Mouse (Mus musculus) stomach, embryonic 14.5 days (tissue): Measurements from ENCODE around the gene Tmem184c. TPM values are rescaled to one million over a fixed set of nuclear protein-coding genes. Genes with fewer than 3 reads are reported as not detected.
A peak's percentile ranks its signal among the peaks of the same experiment; 100 is the strongest.

Source experiments
- ATAC-seq: fragments of 200-750 bp; cut with Nextera tagmentation; 2 replicates; pipeline ENCODE4 v1.8.0; 2017; ENCODE audit warnings: low read depth, moderate TSS enrichment; ENCODE audit not compliant: insufficient number of reproducible peaks, insufficient read depth, low FRiP score
- H3K27ac ChIP-seq: fragments of 300-500 bp; sonication (generic); 2 replicates; pipeline ENCODE4 v1.5.1; 2014; ENCODE audit warnings: mild to moderate bottlenecking, low read length, moderate library complexity, mixed read lengths
- H3K27me3 ChIP-seq: fragments of 300-500 bp; sonication (generic); 2 replicates; pipeline ENCODE4 v1.6.1; 2014; ENCODE audit warnings: low read length, control low read depth, mixed read lengths; ENCODE audit not compliant: control insufficient read depth, insufficient read depth
- H3K36me3 ChIP-seq: fragments of 300-500 bp; sonication (generic); 2 replicates; pipeline ENCODE4 v1.6.1; 2014; ENCODE audit warnings: mild to moderate bottlenecking, control low read depth, low read length, moderate library complexity, mixed read lengths; ENCODE audit not compliant: control insufficient read depth, insufficient read depth
- H3K4me1 ChIP-seq: fragments of 300-500 bp; sonication (generic); 2 replicates; pipeline ENCODE4 v1.6.1; 2014; ENCODE audit warnings: low read length, control low read depth, mixed read lengths; ENCODE audit not compliant: control insufficient read depth, insufficient read depth
- H3K4me2 ChIP-seq: fragments of 300-500 bp; sonication (generic); replicated peaks from 2 replicates; pipeline ENCODE4 v1.6.1; 2014; ENCODE audit warnings: low read depth, low read length, control low read depth
- H3K4me3 ChIP-seq: fragments of 300-500 bp; sonication (generic); 2 replicates; pipeline ENCODE4 v1.5.1; 2014; ENCODE audit warnings: low read depth, low read length, control low read depth
- H3K9ac ChIP-seq: fragments of 300-500 bp; sonication (generic); replicated peaks from 2 replicates; pipeline ENCODE4 v1.6.1; 2014; ENCODE audit warnings: low read depth, mild to moderate bottlenecking, control low read depth, low read length, moderate library complexity, mixed read lengths
- H3K9me3 ChIP-seq: fragments of 300-500 bp; sonication (generic); 2 replicates; pipeline ENCODE4 v1.6.1; 2016; ENCODE audit warnings: low read depth, low read length, control low read depth; ENCODE audit not compliant: control insufficient read depth
- WGBS: fragments of 180-500 bp; shearing (Covaris S2); extraction: QIAGEN DNeasy Blood & Tissue Kit; methylation state at CpG from one replicate; pipeline ENCODE4 v1.1.7; 2014; 5-methylcytosine and 5-hydroxymethylcytosine counted together
- polyA plus RNA-seq: library from polyadenylated mRNA; unstranded; fragments of >200 nt; fragmentation: Nextera tagmentation; extraction: Ambion mirVana; gene quantifications from 2 replicates; pipeline ENCODE4 v1.2.1, GENCODE M21; 2014

Gene Tmem184c
- 35.7 and 42.0 TPM in 2 replicates for polyA plus RNA-seq

- ATAC-seq = peak; percentile 95
- WGBS = under 1% methylated on average over 36 of the region's 36 CpGs
- H3K27ac ChIP-seq = peak within 1 kb of the TSS; percentile 64
Observed at GRCm38 (mm10) chr8:77610374-77610969, at the start of gene Tmem184c. TSS of gene Tmem184c (minus strand) at chr8:77610698.

DNA sequence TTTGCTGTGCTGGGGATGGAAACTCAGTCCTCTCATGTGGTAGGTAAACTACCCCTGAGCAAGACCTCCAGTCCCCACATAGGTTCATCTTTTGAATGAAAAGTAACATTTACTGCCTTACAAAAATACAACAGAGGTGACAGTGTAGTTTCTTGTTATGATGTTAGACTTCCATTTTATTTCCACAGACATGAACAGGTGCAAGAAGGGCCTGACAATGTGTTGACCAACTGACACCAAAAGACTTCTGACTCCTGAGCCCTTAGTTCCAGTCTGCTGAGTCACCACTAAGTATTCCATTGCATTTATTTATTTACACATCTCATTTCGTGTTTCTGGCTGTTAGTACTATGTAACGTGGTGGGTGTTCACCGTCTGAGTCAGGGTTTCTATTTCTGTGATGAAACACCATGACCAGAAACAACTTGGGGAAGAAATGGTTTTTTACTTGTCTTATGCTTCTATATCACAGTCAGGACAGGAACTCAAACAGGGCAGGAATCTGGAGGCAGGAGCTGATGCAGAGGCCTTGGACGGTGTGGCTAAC lies 49.1 kb upstream of the Tmem184c start:
- WGBS = 71% methylated on average over 4 of the region's 4 CpGs
- Histone ChIP-seq H3K4me1 (no peaks in the 10 kb centered on the region), H3K4me2 (no peak overlapping the region), H3K9me3 (no peaks in the 10 kb centered on the region), H3K27ac (no peak overlapping the region), H3K36me3 (peaks cover 8% of the 10 kb centered on the region), H3K9ac (no peak overlapping the region), H3K27me3 (no peaks in the 10 kb centered on the region), H3K4me3 (no peak overlapping the region)
- no peak for ATAC-seq

More at GRCm38 (mm10) chr8:77610374-77610969, at the start of gene Tmem184c:
- Histone ChIP-seq H3K4me1 (peaks cover 7% of the 10 kb centered on the region; the same call in 1 of the 2 replicates), H3K4me2 (peak within 1 kb of the TSS; percentile 84), H3K9me3 (no peaks in the 10 kb centered on the region), H3K36me3 (no peaks in the 10 kb centered on the region), H3K27me3 (no peaks in the 10 kb centered on the region), H3K4me3 (peak within 1 kb of the TSS; percentile 71), H3K9ac (peak within 1 kb of the TSS; percentile 47)

- 61% methylated on average over 3 of the region's 3 CpGs for WGBS
- peaks cover 2% of the 10 kb centered on the region; the same call in 1 of the 2 replicates for H3K36me3 ChIP-seq
- no peak overlapping the region for H3K27ac ChIP-seq
- H3K4me1 ChIP-seq = no peaks in the 10 kb centered on the region
- no peak overlapping the region for H3K9ac ChIP-seq
- ATAC-seq = no peak
- H3K9me3 ChIP-seq = no peaks in the 10 kb centered on the region
- H3K4me3 ChIP-seq = no peak overlapping the region
- no peaks in the 10 kb centered on the region for H3K27me3 ChIP-seq
- no peak overlapping the region for H3K4me2 ChIP-seq
Observed at GRCm38 (mm10) chr8:77658356-77658755, 47.9 kb upstream of the Tmem184c start.

DNA sequence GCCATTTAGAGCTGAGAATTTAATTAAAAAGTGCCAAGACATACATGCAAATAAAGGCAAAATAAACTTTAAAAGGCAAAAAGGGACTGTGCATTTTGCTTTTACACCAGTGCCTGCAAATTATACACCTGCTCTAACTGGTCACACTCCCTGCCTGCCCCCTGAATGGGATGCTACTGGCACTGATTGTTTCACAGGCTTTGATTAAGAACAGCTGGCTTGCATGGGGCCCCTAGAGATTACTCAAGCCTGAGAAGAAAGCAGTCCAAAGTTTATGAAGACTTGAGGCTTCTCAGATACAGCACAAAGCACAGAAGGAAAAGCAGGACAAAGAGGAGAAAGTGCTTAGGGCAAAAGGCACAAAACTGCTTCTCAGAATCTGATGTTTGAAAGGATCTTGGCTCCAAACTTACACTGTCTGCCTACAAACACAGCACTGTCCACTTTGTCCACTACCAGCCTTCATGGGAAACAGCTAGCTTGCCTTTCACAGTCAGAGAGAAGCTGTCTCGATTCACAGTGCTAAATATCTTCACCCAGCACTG lies 40.2 kb upstream of the Tmem184c start:
- Histone ChIP-seq H3K27ac (no peak overlapping the region), H3K9me3 (no peaks in the 10 kb centered on the region), H3K4me3 (no peak overlapping the region), H3K27me3 (no peaks in the 10 kb centered on the region), H3K4me1 (no peaks in the 10 kb centered on the region), H3K4me2 (no peak overlapping the region), H3K9ac (no peak overlapping the region), H3K36me3 (no peaks in the 10 kb centered on the region)
- no peak for ATAC-seq
- WGBS = 52% methylated on average over 1 of the region's 1 CpGs

DNA sequence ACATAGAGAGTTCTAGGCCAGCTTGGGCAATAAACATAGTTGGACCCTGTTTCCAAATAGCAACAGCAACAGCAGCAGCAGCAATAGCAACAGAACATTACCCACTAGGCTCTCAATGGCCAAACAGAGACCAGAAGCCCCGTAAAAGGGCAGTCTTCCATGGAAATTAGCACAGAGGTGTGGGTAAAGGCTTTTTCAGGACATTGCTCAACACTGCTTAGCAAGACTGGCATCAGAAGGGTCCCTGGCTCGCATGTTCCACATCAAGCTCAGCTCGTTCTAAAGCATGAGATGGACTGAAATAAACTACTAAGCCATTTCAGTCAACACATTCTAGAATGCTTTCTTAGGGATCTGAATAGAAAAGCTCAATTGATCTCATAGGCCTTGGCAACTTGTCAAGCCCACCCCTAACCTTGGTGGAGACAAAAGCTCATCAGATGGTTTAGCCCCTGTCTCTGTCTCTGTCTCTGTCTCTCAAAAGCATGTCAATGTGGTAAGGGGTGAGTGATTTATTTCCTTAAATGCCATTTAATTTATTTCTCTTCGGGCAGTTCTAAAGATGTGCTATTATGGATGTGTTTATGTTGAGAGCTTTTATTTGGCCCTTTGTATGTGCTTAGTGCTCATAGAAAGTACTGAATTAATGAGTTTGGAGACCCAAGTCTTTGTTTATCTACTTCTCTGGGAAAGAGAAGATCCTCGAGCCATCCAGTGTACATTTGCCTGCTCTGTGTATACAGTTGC lies 29.8 kb upstream of the Tmem184c start:
- Histone ChIP-seq H3K9me3 (no peaks in the 10 kb centered on the region), H3K4me1 (no peaks in the 10 kb centered on the region), H3K4me3 (no peak overlapping the region), H3K36me3 (no peaks in the 10 kb centered on the region), H3K27ac (no peak overlapping the region), H3K4me2 (no peak overlapping the region), H3K9ac (no peak overlapping the region), H3K27me3 (no peaks in the 10 kb centered on the region)
- WGBS = 48% methylated on average over 5 of the region's 5 CpGs
- no peak for ATAC-seq

DNA sequence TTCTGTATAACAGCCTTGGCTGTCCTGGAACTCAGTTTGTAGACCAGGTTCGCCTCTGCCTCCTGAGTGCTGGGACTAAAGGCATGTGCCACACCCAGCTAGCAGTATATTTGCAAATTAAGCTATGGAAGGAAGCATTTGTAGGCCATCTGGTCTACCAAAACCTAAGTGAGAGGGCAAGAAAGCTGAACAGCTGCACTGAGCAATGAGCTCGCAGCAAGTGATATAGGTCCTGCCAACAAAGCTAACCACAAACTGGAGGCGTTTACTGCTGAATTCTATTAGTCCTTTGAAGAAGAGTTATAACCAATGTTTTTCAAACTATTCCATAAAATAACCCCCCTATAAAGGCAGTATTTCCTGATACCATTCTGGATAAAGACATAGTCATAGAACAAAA lies 27.1 kb upstream of the Tmem184c start:
- no peaks in the 10 kb centered on the region for H3K36me3 ChIP-seq
- H3K9me3 ChIP-seq = no peaks in the 10 kb centered on the region
- WGBS = 89% methylated on average over 3 of the region's 3 CpGs
- no peak overlapping the region for H3K4me2 ChIP-seq
- ATAC-seq = no peak
- no peak overlapping the region for H3K4me3 ChIP-seq
- no peak overlapping the region for H3K27ac ChIP-seq
- H3K27me3 ChIP-seq = no peaks in the 10 kb centered on the region
- H3K4me1 ChIP-seq = 0 out of 2 replicates have a peak, but pooled peaks cover 4% of the 10 kb centered on the region
- no peak overlapping the region for H3K9ac ChIP-seq

- no peak overlapping the region for H3K4me2 ChIP-seq
- H3K9ac ChIP-seq = no peak overlapping the region
- WGBS = 71% methylated on average over 5 of the region's 5 CpGs
- H3K4me3 ChIP-seq = no peak overlapping the region
- H3K27me3 ChIP-seq = no peaks in the 10 kb centered on the region
- no peaks in the 10 kb centered on the region for H3K9me3 ChIP-seq
- ATAC-seq = no peak
- H3K4me1 ChIP-seq = 0 out of 2 replicates have a peak, but pooled peaks cover 5% of the 10 kb centered on the region
- no peaks in the 10 kb centered on the region for H3K36me3 ChIP-seq
- H3K27ac ChIP-seq = no peak overlapping the region
Observed at GRCm38 (mm10) chr8:77634035-77634434, 23.5 kb upstream of the Tmem184c start.

GRCm38 (mm10) chr8:77633211-77633610 lies 22.7 kb upstream of the Tmem184c start:
- Histone ChIP-seq H3K4me2 (no peak overlapping the region), H3K4me1 (0 out of 2 replicates have a peak, but pooled peaks cover 5% of the 10 kb centered on the region), H3K9ac (no peak overlapping the region), H3K36me3 (no peaks in the 10 kb centered on the region), H3K27ac (no peak overlapping the region), H3K9me3 (no peaks in the 10 kb centered on the region), H3K27me3 (no peaks in the 10 kb centered on the region), H3K4me3 (no peak overlapping the region)
- ATAC-seq = no peak
- 42% methylated on average over 2 of the region's 2 CpGs for WGBS
